Mouse (Mus musculus): Measurements from ENCODE around the gene Gm5741.

Gene Gm5741

GRCm38 (mm10) chr8:85074167-85074566 is 6.4 kb upstream of the Gm5741 start:
- DNase-seq (ENCODE audit: low read depth, low spot score), result no peak

GRCm38 (mm10) chr8:85073041-85073612 is 5.3 kb upstream of the Gm5741 start:
- DNase-seq (ENCODE audit: low read depth, low spot score), result no peak

- no peak for DNase-seq (ENCODE audit: low read depth, low spot score)
These were observed 4.7 kb upstream of the Gm5741 start for GRCm38 (mm10) chr8:85072364-85072929.

- DNase-seq (ENCODE audit: low read depth, low spot score), result peak; percentile 88
These were observed 3.9 kb upstream of the Gm5741 start, which contains the start of gene Dhps for GRCm38 (mm10) chr8:85071514-85072281. Dhps (plus strand) TSS chr8:85071757.

GRCm38 (mm10) chr8:85071041-85071440 is 3.3 kb upstream of the Gm5741 start:
- no peak for DNase-seq (ENCODE audit: low read depth, low spot score)

- no peak for DNase-seq (ENCODE audit: low read depth, low spot score)
These were observed 627 bp downstream of the Gm5741 start for GRCm38 (mm10) chr8:85067155-85067554.

- no peak for DNase-seq (ENCODE audit: low read depth, low spot score)
These were observed 2.6 kb downstream of the Gm5741 start for GRCm38 (mm10) chr8:85065213-85065612.

GRCm38 (mm10) chr8:85062603-85063002 is 5.2 kb downstream of the Gm5741 start:
- no peak for DNase-seq (ENCODE audit: low read depth, low spot score)

- peak; percentile 93 for DNase-seq (ENCODE audit: low read depth, low spot score)
These were observed 7.7 kb downstream of the Gm5741 start, which contains the start of gene Fbxw9 for GRCm38 (mm10) chr8:85059879-85060616. Fbxw9 (plus strand) TSS chr8:85060055.

- DNase-seq (ENCODE audit: low read depth, low spot score), result no peak
These were observed 10.4 kb downstream of the Gm5741 start for GRCm38 (mm10) chr8:85057367-85057766.

GRCm38 (mm10) chr8:85043619-85044018 is 24.2 kb downstream of the Gm5741 start:
- no peak for DNase-seq (ENCODE audit: low read depth, low spot score)

- DNase-seq (ENCODE audit: low read depth, low spot score), result no peak
These were observed 29.9 kb downstream of the Gm5741 start for GRCm38 (mm10) chr8:85037681-85038531.

GRCm38 (mm10) chr8:85037366-85037680 is 30.5 kb downstream of the Gm5741 start:
- no peak for DNase-seq (ENCODE audit: low read depth, low spot score)

- peak; percentile 99 for DNase-seq (ENCODE audit: low read depth, low spot score)
These were observed 30.9 kb downstream of the Gm5741 start, which contains the start of gene Tnpo2 for GRCm38 (mm10) chr8:85036718-85037365. Tnpo2 (plus strand) TSS chr8:85036915.

- DNase-seq (ENCODE audit: low read depth, low spot score), result no peak
These were observed 31.4 kb downstream of the Gm5741 start for GRCm38 (mm10) chr8:85036381-85036717.

GRCm38 (mm10) chr8:85035728-85036310 is 32.0 kb downstream of the Gm5741 start:
- no peak for DNase-seq (ENCODE audit: low read depth, low spot score)

- DNase-seq (ENCODE audit: low read depth, low spot score), result no peak
These were observed 32.5 kb downstream of the Gm5741 start for GRCm38 (mm10) chr8:85035165-85035727.

GRCm38 (mm10) chr8:85034764-85035163 is 33.0 kb downstream of the Gm5741 start:
- peak; percentile 80 for DNase-seq (ENCODE audit: low read depth, low spot score)

GRCm38 (mm10) chr8:85033867-85034266 is 33.9 kb downstream of the Gm5741 start:
- no peak for DNase-seq (ENCODE audit: low read depth, low spot score)
